Comparison of ENCODE assay signal across 8 mouse cellular contexts in the genomic region with DNA sequence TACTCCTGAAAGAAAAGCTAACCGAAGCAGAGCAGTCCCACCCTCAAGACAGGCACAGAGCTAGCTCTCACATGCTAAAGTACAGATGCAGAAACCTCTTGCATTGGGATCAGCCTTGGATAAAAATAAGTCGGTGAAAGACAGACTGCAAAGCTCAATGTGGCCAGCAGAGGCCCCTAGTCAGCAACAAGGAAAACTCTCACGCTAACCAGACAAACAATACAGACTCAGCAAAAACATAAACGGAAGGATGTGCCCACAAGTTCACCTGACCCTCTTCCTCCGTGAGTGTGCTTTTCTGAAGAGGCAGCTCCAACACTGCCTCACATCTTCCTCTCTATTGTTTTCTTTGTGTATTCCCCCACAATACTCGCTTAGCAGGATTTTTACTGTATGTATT.
DNase-seq lines count a peak whose midpoint lies in the region; ATAC-seq and TF ChIP-seq lines count a peak whose summit lies in the region.

No protein-coding gene starts in this region.

- peak; percentile 71 for ATAC-seq in forebrain, embryonic 14.5 days
- peak; percentile 69 for ATAC-seq in neural tube, embryonic 14.5 days (ENCODE audit: low read depth)

- H3K9me3 ChIP-seq in MEL (replicated peaks; ENCODE audit: insufficient read depth, low read length), result no peaks in the 10 kb centered on the region
- H3K9me3 ChIP-seq in forebrain, embryonic 14.5 days (replicated peaks; ENCODE audit: control insufficient read depth, low read length), result no peaks in the 10 kb centered on the region
- no peaks in the 10 kb centered on the region for H3K9me3 ChIP-seq in neural tube, embryonic 14.5 days (ENCODE audit: control insufficient read depth, low read length)

- peaks cover 0 to 4% of the 10 kb centered on the region in 2 experiments; a peak in 2 of 4 replicates for H3K36me3 ChIP-seq in MEL (ENCODE audit: control insufficient read depth in 1 of 2, insufficient read depth in 2 of 2, low read length in 2 of 2)
- H3K36me3 ChIP-seq in forebrain, embryonic 14.5 days (ENCODE audit: control insufficient read depth, insufficient read depth, low read length), result no peaks in the 10 kb centered on the region
- H3K36me3 ChIP-seq in neural tube, embryonic 14.5 days (ENCODE audit: control insufficient read depth, insufficient read depth, low read length), result no peaks in the 10 kb centered on the region
- H3K36me3 ChIP-seq in thymus, adult 2 months (ENCODE audit: control insufficient read depth, insufficient read depth, low read length), result no peaks in the 10 kb centered on the region

- H3K27me3 ChIP-seq in MEL (ENCODE audit: control insufficient read depth in 1 of 2, insufficient read depth in 2 of 2, low read length in 2 of 2), result no peaks in the 10 kb centered on the region
- no peaks in the 10 kb centered on the region for H3K27me3 ChIP-seq in forebrain, embryonic 14.5 days (replicated peaks; ENCODE audit: control insufficient read depth, insufficient read depth, low read length)
- no peaks in the 10 kb centered on the region for H3K27me3 ChIP-seq in neural tube, embryonic 14.5 days (ENCODE audit: control insufficient read depth, insufficient read depth, low read length)
- H3K27me3 ChIP-seq in thymus, adult 2 months (ENCODE audit: control insufficient read depth, insufficient read depth, low read length), result no peaks in the 10 kb centered on the region

- peak; percentile 96 for DNase-seq in MEL (ENCODE audit: low read depth, low spot score)
- DNase-seq in cerebellum, adult 11 months, result peak; percentile 37
- peak; percentile 77 for DNase-seq in forebrain, embryonic 14.5 days (ENCODE audit: low spot score)
- peak; percentile 64 for DNase-seq in heart, postnatal 4 days
- peak; percentile 45 to 86 for DNase-seq in layer of hippocampus, adult 18-20 months (ENCODE audit: low spot score in 2 of 2)
- peak; percentile 29 to 33 for DNase-seq in lung, adult 18-20 months
- peak; percentile 76 for DNase-seq in thymus, adult 2 months

- H3K4me2 ChIP-seq in forebrain, embryonic 14.5 days (ENCODE audit: low read length), result peak overlapping the region; percentile 33; the same call in 1 of the 2 replicates
- peak overlapping the region; percentile 26 for H3K4me2 ChIP-seq in neural tube, embryonic 14.5 days (ENCODE audit: low read depth, low read length)

- peak; percentile 80 to 98 (median 88); a peak in 5 of 6 replicates for TF ChIP-seq CTCF in MEL (IDR thresholded peaks at IDR 0.05 in 2 of 3, conservative IDR thresholded peaks at IDR 0.05 in 1 of 3; ENCODE audit: control insufficient read depth in 1 of 3, insufficient read depth in 1 of 3, low read depth in 2 of 3, low read length in 3 of 3, poor library complexity in 1 of 3, severe bottlenecking in 1 of 3)
- no peak for TF ChIP-seq CTCF in thymus, adult 2 months (IDR thresholded peaks at IDR 0.05; ENCODE audit: borderline replicate concordance, control insufficient read depth, extremely low read depth, insufficient read depth, low read length, poor library complexity)

- peak; percentile 85 for TF ChIP-seq RAD21 in MEL (IDR thresholded peaks at IDR 0.05; ENCODE audit: low read depth, low read length)

- H3K27ac ChIP-seq in MEL (ENCODE audit: control insufficient read depth, low read depth, low read length), result peak overlapping the region; percentile 48
- no peak overlapping the region for H3K27ac ChIP-seq in forebrain, embryonic 14.5 days (ENCODE audit: low read depth, low read length)
- no peak overlapping the region for H3K27ac ChIP-seq in neural tube, embryonic 14.5 days (ENCODE audit: low read depth, low read length)
- no peak overlapping the region; the same call in 1 of the 2 replicates for H3K27ac ChIP-seq in thymus, adult 2 months (ENCODE audit: control insufficient read depth, insufficient read depth, low read length)

- peaks cover 2 to 4% of the 10 kb centered on the region in 2 experiments; a peak in 3 of 4 replicates for H3K4me1 ChIP-seq in MEL (ENCODE audit: control insufficient read depth in 1 of 2, insufficient read depth in 2 of 2, low read length in 2 of 2)
- H3K4me1 ChIP-seq in forebrain, embryonic 14.5 days (ENCODE audit: control insufficient read depth, insufficient read depth, low read length), result no peaks in the 10 kb centered on the region
- H3K4me1 ChIP-seq in neural tube, embryonic 14.5 days (ENCODE audit: control insufficient read depth, insufficient read depth, low read length), result no peaks in the 10 kb centered on the region
- H3K4me1 ChIP-seq in thymus, adult 2 months (replicated peaks; ENCODE audit: control insufficient read depth, insufficient read depth, low read length), result peaks cover 4% of the 10 kb centered on the region; the same call in 1 of the 2 replicates

- H3K79me2 ChIP-seq in MEL (ENCODE audit: control insufficient read depth, insufficient read depth, low read length, poor library complexity), result no peaks in the 10 kb centered on the region

- H3K4me3 ChIP-seq in MEL (ENCODE audit: control insufficient read depth in 1 of 2, insufficient read depth in 1 of 2, low read depth in 2 of 2, low read length in 2 of 2), result peak overlapping the region; percentile 52 to 59
- H3K4me3 ChIP-seq in forebrain, embryonic 14.5 days (ENCODE audit: low read depth, low read length), result no peak overlapping the region
- no peak overlapping the region for H3K4me3 ChIP-seq in neural tube, embryonic 14.5 days (ENCODE audit: low read depth, low read length)
- H3K4me3 ChIP-seq in thymus, adult 2 months (ENCODE audit: control insufficient read depth, insufficient read depth, low read length), result no peak overlapping the region

- TF ChIP-seq POLR2A in MEL (IDR thresholded peaks at IDR 0.05; ENCODE audit: control insufficient read depth in 1 of 2, insufficient read depth in 1 of 2, low read depth in 1 of 2, low read length in 2 of 2, poor library complexity in 1 of 2), result peak in 1 of 2 experiments; percentile 57; a peak in 1 of 4 replicates
- TF ChIP-seq POLR2A in thymus, adult 2 months (IDR thresholded peaks at IDR 0.05; ENCODE audit: control insufficient read depth, extremely low read depth, insufficient read depth, low read length, poor library complexity), result no peak

- WGBS in forebrain, embryonic 14.5 days, result 15% methylated on average over 6 of the region's 6 CpGs
- WGBS in neural tube, embryonic 14.5 days, result 20% methylated on average over 6 of the region's 6 CpGs
- WGBS in thymus, adult 2 months, result 2% methylated on average over 6 of the region's 6 CpGs

- TF ChIP-seq EP300 in MEL (IDR thresholded peaks at IDR 0.05; ENCODE audit: low read depth in 1 of 2, low read length in 2 of 2), result peak in 1 of 2 experiments; percentile 39; a peak in 2 of 4 replicates

- peak overlapping the region; percentile 61 for H3K9ac ChIP-seq in MEL (ENCODE audit: control insufficient read depth, low read depth, low read length, poor library complexity, severe bottlenecking)
- H3K9ac ChIP-seq in forebrain, embryonic 14.5 days (ENCODE audit: low read length), result no peak overlapping the region
- no peak overlapping the region for H3K9ac ChIP-seq in neural tube, embryonic 14.5 days (replicated peaks; ENCODE audit: low read depth, low read length)

TF ChIP-seq in MEL, 35 proteins besides CTCF, POLR2A, EP300 and RAD21:
- TF ChIP-seq GATA1 (IDR thresholded peaks at IDR 0.05; ENCODE audit: low read depth, low read length), result no peak
- no peak for TF ChIP-seq E2F4 (IDR thresholded peaks at IDR 0.05; ENCODE audit: borderline replicate concordance, low read depth, low read length)
- no peak; the same call in 1 of the 2 replicates for TF ChIP-seq SIN3A (IDR thresholded peaks at IDR 0.05; ENCODE audit: low read length)
- peak; percentile 60 for TF ChIP-seq HCFC1 (IDR thresholded peaks at IDR 0.05; ENCODE audit: low read depth, low read length)
- TF ChIP-seq ZMIZ1 (IDR thresholded peaks at IDR 0.05; ENCODE audit: low read depth, low read length), result 0 out of 2 replicates have a peak, but pooled peaks have one; percentile 38
- TF ChIP-seq MAZ (IDR thresholded peaks at IDR 0.05; ENCODE audit: low read depth, low read length), result no peak
- no peak for TF ChIP-seq ZNF384 (IDR thresholded peaks at IDR 0.05; ENCODE audit: low read depth, low read length)
- peak; percentile 69 for TF ChIP-seq USF1 (IDR thresholded peaks at IDR 0.05; ENCODE audit: low read depth, low read length)
- peak; percentile 55 for TF ChIP-seq NELFE (IDR thresholded peaks at IDR 0.05; ENCODE audit: low read depth, low read length)
- TF ChIP-seq ZC3H11A (IDR thresholded peaks at IDR 0.05; ENCODE audit: low read depth, low read length), result peak; percentile 87
- peak; percentile 67; the same call in 1 of the 2 replicates for TF ChIP-seq MYC (IDR thresholded peaks at IDR 0.05; ENCODE audit: low read depth, low read length)
- TF ChIP-seq MXI1 (IDR thresholded peaks at IDR 0.05; ENCODE audit: low read depth, low read length), result peak; percentile 69
- 0 out of 2 replicates have a peak, but pooled peaks have one; percentile 26 for TF ChIP-seq JUND (IDR thresholded peaks at IDR 0.05; ENCODE audit: low read depth, low read length)
- peak; percentile 99 for TF ChIP-seq SMC3 (IDR thresholded peaks at IDR 0.05; ENCODE audit: low read depth, low read length)
- TF ChIP-seq BHLHE40 (IDR thresholded peaks at IDR 0.05; ENCODE audit: borderline replicate concordance, low read depth, low read length), result peak; percentile 87; the same call in 1 of the 2 replicates
- TF ChIP-seq ELF1 (IDR thresholded peaks at IDR 0.05; ENCODE audit: low read depth, low read length), result 0 out of 2 replicates have a peak, but pooled peaks have one; percentile 33
- peak; percentile 99 for TF ChIP-seq MAFK (IDR thresholded peaks at IDR 0.05; ENCODE audit: borderline replicate concordance, low read depth, low read length)
- TF ChIP-seq GABPA (IDR thresholded peaks at IDR 0.05; ENCODE audit: low read depth, low read length), result peak; percentile 56; the same call in 1 of the 2 replicates
- no peak for TF ChIP-seq TAL1 (IDR thresholded peaks at IDR 0.05; ENCODE audit: low read length)
- TF ChIP-seq POLR2AphosphoS2 (IDR thresholded peaks at IDR 0.05; ENCODE audit: low read length), result no peak
- TF ChIP-seq CHD2 (IDR thresholded peaks at IDR 0.05; ENCODE audit: low read length), result no peak
- peak; percentile 38 for TF ChIP-seq RCOR1 (IDR thresholded peaks at IDR 0.05; ENCODE audit: low read depth, low read length)
- TF ChIP-seq ETS1 (IDR thresholded peaks at IDR 0.05; ENCODE audit: low read depth, low read length), result peak; percentile 96
- TF ChIP-seq TCF12 (IDR thresholded peaks at IDR 0.05; ENCODE audit: low read depth, low read length), result peak; percentile 47; the same call in 1 of the 2 replicates
- TF ChIP-seq MAX (IDR thresholded peaks at IDR 0.05; ENCODE audit: low read length), result 0 out of 2 replicates have a peak, but pooled peaks have one; percentile 61
- peak; percentile 73 for TF ChIP-seq TBP (IDR thresholded peaks at IDR 0.05; ENCODE audit: low read depth, low read length)

Comparison
In these comparisons a context has a peak if more than half of its experiments do, and no peak if none do; other contexts are left out.
1. DNase-seq: peak in every context shown above with its lines; median percentile 96 in MEL; 77 in forebrain, embryonic 14.5 days; 76 in thymus, adult 2 months; 66 in layer of hippocampus, adult 18-20 months; 64 in heart, postnatal 4 days; 37 in cerebellum, adult 11 months; 31 in lung, adult 18-20 months.
2. H3K4me3 ChIP-seq: peak in MEL (2 of 2); none in forebrain, embryonic 14.5 days (single experiment), neural tube, embryonic 14.5 days (single experiment) and thymus, adult 2 months (single experiment).